ENCODE assay signal across 11 mouse cellular contexts in genomic region chr3:106788440-106788887, GRCm38 (mm10). TPM values are rescaled to one million over a fixed set of nuclear protein-coding genes. Genes with fewer than 3 reads are reported as not detected.
DNase-seq lines count a peak whose midpoint lies in the region; ATAC-seq and TF ChIP-seq lines count a peak whose summit lies in the region.
"Had no signal": no experiment of that assay in that cellular context is flagged by ENCODE, and none has a peak within 500 bp of the region (broad histone marks: within the 10 kb centered on the region; RNA-seq: fewer than 3 reads in every experiment).

No protein-coding gene starts in this region.

- H3K9me3 ChIP-seq in heart, embryonic 12.5 days (replicated peaks), result peaks cover 4% of the 10 kb centered on the region; the same call in 1 of the 2 replicates
- no peaks in the 10 kb centered on the region for H3K9me3 ChIP-seq in heart, embryonic 10.5 days
- no peaks in the 10 kb centered on the region for H3K9me3 ChIP-seq in liver, embryonic 13.5 days (replicated peaks)
- no peaks in the 10 kb centered on the region for H3K9me3 ChIP-seq in midbrain, embryonic 11.5 days (ENCODE audit: control insufficient read depth, low read length)
- H3K9me3 ChIP-seq: midbrain, embryonic 12.5 days had no signal

- H3K27me3 ChIP-seq in heart, embryonic 12.5 days (replicated peaks), result no peaks in the 10 kb centered on the region
- H3K27me3 ChIP-seq in heart, embryonic 10.5 days (ENCODE audit: insufficient read depth, poor library complexity, severe bottlenecking), result no peaks in the 10 kb centered on the region
- no peaks in the 10 kb centered on the region for H3K27me3 ChIP-seq in spleen, adult 2 months (ENCODE audit: control insufficient read depth, insufficient read depth, low read length)
- H3K27me3 ChIP-seq in liver, embryonic 13.5 days, result no peaks in the 10 kb centered on the region
- no peaks in the 10 kb centered on the region for H3K27me3 ChIP-seq in midbrain, embryonic 11.5 days (ENCODE audit: control insufficient read depth, insufficient read depth, low read length)
- H3K27me3 ChIP-seq: midbrain, embryonic 12.5 days had no signal

- no peaks in the 10 kb centered on the region for H3K36me3 ChIP-seq in heart, embryonic 12.5 days
- no peaks in the 10 kb centered on the region for H3K36me3 ChIP-seq in heart, embryonic 10.5 days
- H3K36me3 ChIP-seq in spleen, adult 2 months (ENCODE audit: control insufficient read depth, insufficient read depth, low read length), result no peaks in the 10 kb centered on the region
- no peaks in the 10 kb centered on the region for H3K36me3 ChIP-seq in liver, embryonic 13.5 days
- H3K36me3 ChIP-seq in midbrain, embryonic 11.5 days (ENCODE audit: control insufficient read depth, insufficient read depth, low read length), result no peaks in the 10 kb centered on the region
- H3K36me3 ChIP-seq: midbrain, embryonic 12.5 days had no signal

- no peak for TF ChIP-seq POLR2A in spleen, adult 2 months (IDR thresholded peaks at IDR 0.05; ENCODE audit: low read depth, low read length)

- no peak for DNase-seq in heart, embryonic 10.5 days (ENCODE audit: low spot score)
- DNase-seq in spleen, adult 2 months (ENCODE audit: low read depth in 1 of 2, low spot score in 2 of 2), result peak; percentile 25 to 58
- no peak for DNase-seq in spleen, postnatal 4 days (ENCODE audit: low spot score in 2 of 2)
- DNase-seq in liver, embryonic 13.5 days, result no peak
- peak; percentile 66 for DNase-seq in thymus, postnatal 0 days (ENCODE audit: low spot score)
- no peak for DNase-seq in layer of hippocampus, adult 18-20 months (ENCODE audit: low spot score in 2 of 2)
- no peak for DNase-seq in midbrain, embryonic 11.5 days (ENCODE audit: low spot score, missing footprints)

- H3K9ac ChIP-seq in heart, embryonic 12.5 days, result no peak overlapping the region
- no peak overlapping the region for H3K9ac ChIP-seq in liver, embryonic 13.5 days
- H3K9ac ChIP-seq in midbrain, embryonic 11.5 days (ENCODE audit: low read length), result no peak overlapping the region
- H3K9ac ChIP-seq: midbrain, embryonic 12.5 days had no signal

- WGBS in heart, embryonic 12.5 days, result 31% methylated on average over 2 of the region's 2 CpGs
- 37% methylated on average over 2 of the region's 2 CpGs for WGBS in heart, embryonic 10.5 days
- WGBS in spleen, adult 2 months, result 6% methylated on average over 2 of the region's 2 CpGs
- WGBS in liver, embryonic 13.5 days (ENCODE audit: insufficient replicate concordance), result 10% methylated on average over 2 of the region's 2 CpGs
- 65% methylated on average over 2 of the region's 2 CpGs for WGBS in midbrain, embryonic 11.5 days

- no peak overlapping the region for H3K4me3 ChIP-seq in heart, embryonic 12.5 days
- H3K4me3 ChIP-seq in heart, embryonic 10.5 days, result no peak overlapping the region
- H3K4me3 ChIP-seq in spleen, adult 2 months (ENCODE audit: extremely low read depth, insufficient read depth, insufficient read length), result peak overlapping the region; percentile 61
- H3K4me3 ChIP-seq in liver, embryonic 13.5 days (replicated peaks), result 0 out of 2 replicates have a peak overlapping the region, but pooled peaks have one; percentile 2
- no peak overlapping the region for H3K4me3 ChIP-seq in midbrain, embryonic 11.5 days (ENCODE audit: low read depth, low read length)
- H3K4me3 ChIP-seq: midbrain, embryonic 12.5 days had no signal

- H3K4me1 ChIP-seq in heart, embryonic 12.5 days (replicated peaks), result no peaks in the 10 kb centered on the region
- no peaks in the 10 kb centered on the region for H3K4me1 ChIP-seq in heart, embryonic 10.5 days
- H3K4me1 ChIP-seq in spleen, adult 2 months (ENCODE audit: control insufficient read depth, insufficient read depth, insufficient read length), result peaks cover 3% of the 10 kb centered on the region
- H3K4me1 ChIP-seq in liver, embryonic 13.5 days (replicated peaks), result no peaks in the 10 kb centered on the region
- no peaks in the 10 kb centered on the region for H3K4me1 ChIP-seq in midbrain, embryonic 11.5 days (ENCODE audit: control insufficient read depth, insufficient read depth, low read length)
- H3K4me1 ChIP-seq: midbrain, embryonic 12.5 days had no signal

- TF ChIP-seq CTCF in spleen, adult 2 months (IDR thresholded peaks at IDR 0.05; ENCODE audit: extremely low read depth, insufficient read depth, insufficient read length, insufficient replicate concordance), result no peak

- no peak overlapping the region for H3K4me2 ChIP-seq in heart, embryonic 12.5 days
- H3K4me2 ChIP-seq in liver, embryonic 13.5 days, result no peak overlapping the region
- H3K4me2 ChIP-seq in midbrain, embryonic 11.5 days, result no peak overlapping the region
- H3K4me2 ChIP-seq: midbrain, embryonic 12.5 days had no signal

- ATAC-seq in heart, embryonic 12.5 days (ENCODE audit: insufficient number of reproducible peaks, low FRiP score), result peak; percentile 71; the same call in 1 of the 2 replicates
- ATAC-seq in liver, embryonic 13.5 days (ENCODE audit: low read depth), result no peak
- ATAC-seq in midbrain, embryonic 11.5 days (ENCODE audit: low FRiP score), result no peak

- H3K27ac ChIP-seq in heart, embryonic 12.5 days (ENCODE audit: poor library complexity, severe bottlenecking), result peak overlapping the region; percentile 35
- H3K27ac ChIP-seq in heart, embryonic 10.5 days, result no peak overlapping the region
- peak overlapping the region; percentile 97 for H3K27ac ChIP-seq in spleen, adult 2 months (ENCODE audit: insufficient read depth, low read length)
- no peak overlapping the region for H3K27ac ChIP-seq in liver, embryonic 13.5 days
- no peak overlapping the region for H3K27ac ChIP-seq in midbrain, embryonic 11.5 days (ENCODE audit: low read depth, low read length)
- H3K27ac ChIP-seq: midbrain, embryonic 12.5 days had no signal

RNA-seq across cellular contexts. Expression of gene Cd53, which starts 1.5 kb away (rescaled TPM):
- polyA plus RNA-seq in heart, embryonic 12.5 days (2016; fragmentation: Nextera tagmentation; extraction: Ambion mirVana), result 2.6 and 3.9 TPM in 2 replicates
- polyA plus RNA-seq in heart, embryonic 10.5 days (2016; fragmentation: Nextera tagmentation; extraction: Ambion mirVana), result 2.5 and 2.6 TPM in 2 replicates
- polyA plus RNA-seq in spleen, adult 2 months (2012; rRNA removed), result 73.4 and 77.1 TPM in 2 replicates
- polyA plus RNA-seq in liver, embryonic 13.5 days (2015; fragmentation: Nextera tagmentation; extraction: Ambion mirVana), result 18.0 and 21.9 TPM in 2 replicates
- 146 and 152 TPM in 2 replicates for polyA plus RNA-seq in thymus, postnatal 0 days (2015; fragmentation: Nextera tagmentation; extraction: Ambion mirVana)
- 10 to 100 TPM in 1 of 2 experiments, 1 to 10 TPM in 1; 9.3 to 10.0 TPM for total RNA-seq in layer of hippocampus, adult 18-20 months (2021)
- 4.2 TPM in 2 replicates for polyA plus RNA-seq in midbrain, embryonic 11.5 days (2014; fragmentation: Nextera tagmentation; extraction: Ambion mirVana)

RNA-seq across cellular contexts. Expression of gene Olfr266, which starts 37.6 kb away (rescaled TPM):
- polyA plus RNA-seq in heart, embryonic 12.5 days (2016; fragmentation: Nextera tagmentation; extraction: Ambion mirVana), result not detected in 2 replicates
- polyA plus RNA-seq in heart, embryonic 10.5 days (2016; fragmentation: Nextera tagmentation; extraction: Ambion mirVana), result not detected in 2 replicates
- polyA plus RNA-seq in spleen, adult 2 months (2012; rRNA removed), result not detected in 2 replicates
- not detected in 2 replicates for polyA plus RNA-seq in liver, embryonic 13.5 days (2015; fragmentation: Nextera tagmentation; extraction: Ambion mirVana)
- not detected in 2 replicates for polyA plus RNA-seq in thymus, postnatal 0 days (2015; fragmentation: Nextera tagmentation; extraction: Ambion mirVana)
- not detected for total RNA-seq in layer of hippocampus, adult 18-20 months (2021)
- not detected in 2 replicates for polyA plus RNA-seq in midbrain, embryonic 11.5 days (2014; fragmentation: Nextera tagmentation; extraction: Ambion mirVana)
- total RNA-seq: left cerebral cortex, postnatal 14 days had no signal
- polyA plus RNA-seq: midbrain, embryonic 12.5 days; testis, adult 2 months had no signal

Comparison
In these comparisons a context has a peak if more than half of its experiments do, and no peak if none do; other contexts are left out.
1. H3K27ac ChIP-seq: peak in heart, embryonic 12.5 days (single experiment) and spleen, adult 2 months (single experiment); none in heart, embryonic 10.5 days (single experiment), liver, embryonic 13.5 days (single experiment) and midbrain, embryonic 11.5 days (single experiment).
2. DNase-seq: peak in spleen, adult 2 months (2 of 2) and thymus, postnatal 0 days (single experiment); none in heart, embryonic 10.5 days (single experiment), spleen, postnatal 4 days (0 of 2), liver, embryonic 13.5 days (single experiment), layer of hippocampus, adult 18-20 months (0 of 2) and midbrain, embryonic 11.5 days (single experiment).
3. H3K4me3 ChIP-seq: peak in spleen, adult 2 months (single experiment) and liver, embryonic 13.5 days (single experiment); none in heart, embryonic 12.5 days (single experiment), heart, embryonic 10.5 days (single experiment) and midbrain, embryonic 11.5 days (single experiment).